9 mouse cellular contexts compared by ENCODE assay signal in genomic region chr15:99024668-99025314, GRCm38 (mm10). TPM values are rescaled to one million over a fixed set of nuclear protein-coding genes. Genes with fewer than 3 reads are reported as not detected.
DNase-seq lines count a peak whose midpoint lies in the region; ATAC-seq and TF ChIP-seq lines count a peak whose summit lies in the region.
"Had no signal": no experiment of that assay in that cellular context is flagged by ENCODE, and none has a peak within 500 bp of the region (broad histone marks: within the 10 kb centered on the region; RNA-seq: fewer than 3 reads in every experiment).

No protein-coding gene starts in this region.

- peaks cover 5% of the 10 kb centered on the region for H3K9me3 ChIP-seq in hindbrain, embryonic 10.5 days
- H3K9me3 ChIP-seq in hindbrain, embryonic 13.5 days, result no peaks in the 10 kb centered on the region
- H3K9me3 ChIP-seq: embryonic facial prominence, embryonic 15.5 days had no signal

- intact Hi-C loops in heart, postnatal 14 days (cut with DNase I), result loop anchor here (2.0 kb wide), 1 partner anchor 20 kb away; no protein-coding TSS in a partner anchor
- intact Hi-C loops in left cerebral cortex, postnatal 14 days (cut with DNase I), result loop anchor here (10.0 kb wide), 1 partner anchor 50 kb away; the partner anchor contains the start of gene Troap

- ATAC-seq in hindbrain, embryonic 13.5 days (ENCODE audit: low FRiP score), result no peak
- no peak for ATAC-seq in Patski

- H3K27me3 ChIP-seq in hindbrain, embryonic 10.5 days (ENCODE audit: insufficient read depth, poor library complexity, severe bottlenecking), result peaks cover 13% of the 10 kb centered on the region
- H3K27me3 ChIP-seq in hindbrain, embryonic 13.5 days, result peaks cover 14% of the 10 kb centered on the region
- no peaks in the 10 kb centered on the region for H3K27me3 ChIP-seq in Patski
- H3K27me3 ChIP-seq: embryonic facial prominence, embryonic 15.5 days had no signal

- no peak overlapping the region for H3K9ac ChIP-seq in hindbrain, embryonic 13.5 days
- H3K9ac ChIP-seq: embryonic facial prominence, embryonic 15.5 days had no signal

- no peak overlapping the region for H3K27ac ChIP-seq in hindbrain, embryonic 10.5 days
- no peak overlapping the region for H3K27ac ChIP-seq in hindbrain, embryonic 13.5 days
- H3K27ac ChIP-seq: embryonic facial prominence, embryonic 15.5 days had no signal

- TF ChIP-seq CTCF in Patski (IDR thresholded peaks at IDR 0.05), result peak; percentile 85

- peaks cover 12% of the 10 kb centered on the region for H3K4me1 ChIP-seq in hindbrain, embryonic 10.5 days (replicated peaks)
- peaks cover 8% of the 10 kb centered on the region for H3K4me1 ChIP-seq in hindbrain, embryonic 13.5 days (replicated peaks)

- WGBS in hindbrain, embryonic 10.5 days, result 28% methylated on average over 7 of the region's 8 CpGs
- 26% methylated on average over 7 of the region's 8 CpGs for WGBS in hindbrain, embryonic 13.5 days

- in situ Hi-C loops in Patski (cut with MboI; ENCODE audit: low pct_unique_long_range_greater_than_20kb), result no loop called here

- no peak overlapping the region for H3K4me3 ChIP-seq in hindbrain, embryonic 10.5 days
- H3K4me3 ChIP-seq in hindbrain, embryonic 13.5 days, result no peak overlapping the region
- H3K4me3 ChIP-seq: embryonic facial prominence, embryonic 15.5 days had no signal

- DNase-seq in hindbrain, embryonic 10.5 days (ENCODE audit: low spot score), result peak; percentile 80
- no peak for DNase-seq in Patski (ENCODE audit: low read depth, low spot score)
- DNase-seq in cerebellum, postnatal 10 days, result peak; percentile 90 to 94
- peak; percentile 78 to 89 for DNase-seq in heart, postnatal 14 days
- DNase-seq in left cerebral cortex, postnatal 14 days (ENCODE audit: low spot score in 2 of 2), result peak; percentile 83 to 89
- peak; percentile 91 for DNase-seq in naive thymus-derived CD4-positive, alpha-beta T cell, adult 2 months (ENCODE audit: low read depth)
- DNase-seq in thymus, postnatal 0 days (ENCODE audit: low spot score), result peak; percentile 82

- CTCF ChIA-PET in Patski (lab: Charles Lee), result interaction anchor here (0.6 to 5.5 kb wide), 26 partner anchors 9 to 133 kb away, joined by 3 to 37 read pairs (median 6); partner anchors contain the start of genes Prph and Troap

- no peaks in the 10 kb centered on the region for H3K36me3 ChIP-seq in hindbrain, embryonic 10.5 days
- no peaks in the 10 kb centered on the region for H3K36me3 ChIP-seq in hindbrain, embryonic 13.5 days
- H3K36me3 ChIP-seq: embryonic facial prominence, embryonic 15.5 days had no signal

- POLR2A ChIA-PET in Patski (lab: Charles Lee), result interaction anchor here (0.6 to 1.1 kb wide), 2 partner anchors 10 to 21 kb away, joined by 3 to 4 read pairs; no protein-coding TSS in a partner anchor

- H3K4me2 ChIP-seq in hindbrain, embryonic 13.5 days, result no peak overlapping the region
- H3K4me2 ChIP-seq: embryonic facial prominence, embryonic 15.5 days had no signal

RNA-seq across cellular contexts. Expression of gene Tuba1c, which starts 4.9 kb away (rescaled TPM):
- 111 and 135 TPM in 2 replicates for polyA plus RNA-seq in hindbrain, embryonic 10.5 days (2016; fragmentation: Nextera tagmentation; extraction: Ambion mirVana)
- 28.1 and 28.2 TPM in 2 replicates for polyA plus RNA-seq in hindbrain, embryonic 13.5 days (2015; fragmentation: Nextera tagmentation; extraction: Ambion mirVana)
- polyA plus RNA-seq in Patski (2021), result 210 TPM
- 10 to 100 TPM; 42.2 to 57.4 TPM for total RNA-seq in heart, postnatal 14 days (2021)
- total RNA-seq in left cerebral cortex, postnatal 14 days (2021), result 100 to 1,000 TPM; 129 to 142 TPM
- 153 and 156 TPM in 2 replicates for polyA plus RNA-seq in thymus, postnatal 0 days (2015; fragmentation: Nextera tagmentation; extraction: Ambion mirVana)

RNA-seq across cellular contexts. Expression of gene Prph, which starts 30.2 kb away (rescaled TPM):
- 9.7 and 14.4 TPM in 2 replicates for polyA plus RNA-seq in hindbrain, embryonic 10.5 days (2016; fragmentation: Nextera tagmentation; extraction: Ambion mirVana)
- 62.4 and 78.7 TPM in 2 replicates for polyA plus RNA-seq in hindbrain, embryonic 13.5 days (2015; fragmentation: Nextera tagmentation; extraction: Ambion mirVana)
- 0.76 TPM for polyA plus RNA-seq in Patski (2021)
- total RNA-seq in heart, postnatal 14 days (2021), result under 1 TPM; 0.44 to 0.86 TPM
- 1 to 10 TPM; 1.7 to 6.2 TPM for total RNA-seq in left cerebral cortex, postnatal 14 days (2021)
- 0.99 and 1.1 TPM in 2 replicates for polyA plus RNA-seq in thymus, postnatal 0 days (2015; fragmentation: Nextera tagmentation; extraction: Ambion mirVana)

RNA-seq across cellular contexts. Expression of gene Troap, which starts 49.6 kb away (rescaled TPM):
- 41.6 and 46.8 TPM in 2 replicates for polyA plus RNA-seq in hindbrain, embryonic 10.5 days (2016; fragmentation: Nextera tagmentation; extraction: Ambion mirVana)
- 8.4 and 10.0 TPM in 2 replicates for polyA plus RNA-seq in hindbrain, embryonic 13.5 days (2015; fragmentation: Nextera tagmentation; extraction: Ambion mirVana)
- polyA plus RNA-seq in Patski (2021), result 23.7 TPM
- total RNA-seq in heart, postnatal 14 days (2021), result 1 to 10 TPM; 2.1 to 2.2 TPM
- total RNA-seq in left cerebral cortex, postnatal 14 days (2021), result 1 to 10 TPM; 1.0 to 1.1 TPM
- 21.8 and 25.3 TPM in 2 replicates for polyA plus RNA-seq in thymus, postnatal 0 days (2015; fragmentation: Nextera tagmentation; extraction: Ambion mirVana)
